Mouse (Mus musculus): ENCODE measurements around the gene Ccn1. TPM values are rescaled to one million over a fixed set of nuclear protein-coding genes. Genes with fewer than 3 reads are reported as not detected.

The Ccn1 gene
- total RNA-seq (2022), result 10 to 100 TPM; 23.0 to 53.4 (median 30.3) TPM

GRCm38 (mm10) chr3:145649852-145650202, at the start of gene Ccn1:
Ccn1 (minus strand) TSS chr3:145649981.
- DNase-seq (ENCODE audit: low spot score in 2 of 2), result peak; percentile 78 to 84

- no peak for DNase-seq (ENCODE audit: low spot score in 2 of 2)
Observed at GRCm38 (mm10) chr3:145693361-145693760, 43.6 kb upstream of the Ccn1 start.

GRCm38 (mm10) chr3:145692037-145692436, 42.3 kb upstream of the Ccn1 start:
- DNase-seq (ENCODE audit: low spot score in 2 of 2), result no peak

- DNase-seq (ENCODE audit: low spot score in 2 of 2), result no peak
Observed at GRCm38 (mm10) chr3:145691415-145691814, 41.6 kb upstream of the Ccn1 start.

GRCm38 (mm10) chr3:145689271-145689670, 39.5 kb upstream of the Ccn1 start:
- DNase-seq (ENCODE audit: low spot score in 2 of 2), result no peak

- no peak for DNase-seq (ENCODE audit: low spot score in 2 of 2)
Observed at GRCm38 (mm10) chr3:145687836-145688235, 38.1 kb upstream of the Ccn1 start.

GRCm38 (mm10) chr3:145684604-145685441, 35.0 kb upstream of the Ccn1 start:
- DNase-seq (ENCODE audit: low spot score in 2 of 2), result peak; percentile 45 to 53

- DNase-seq (ENCODE audit: low spot score in 2 of 2), result no peak
Observed at GRCm38 (mm10) chr3:145684201-145684600, 34.4 kb upstream of the Ccn1 start.

GRCm38 (mm10) chr3:145681348-145681935, 31.7 kb upstream of the Ccn1 start:
- peak in 1 of 2 experiments; percentile 17 for DNase-seq (ENCODE audit: low spot score in 2 of 2)

- DNase-seq (ENCODE audit: low spot score in 2 of 2), result no peak
Observed at GRCm38 (mm10) chr3:145680686-145681085, 30.9 kb upstream of the Ccn1 start.

- no peak for DNase-seq (ENCODE audit: low spot score in 2 of 2)
Observed at GRCm38 (mm10) chr3:145676212-145676611, 26.4 kb upstream of the Ccn1 start.

GRCm38 (mm10) chr3:145674815-145675214, 25.0 kb upstream of the Ccn1 start:
- DNase-seq (ENCODE audit: low spot score in 2 of 2), result peak in 1 of 2 experiments; percentile 11

GRCm38 (mm10) chr3:145666383-145666782, 16.6 kb upstream of the Ccn1 start:
- no peak for DNase-seq (ENCODE audit: low spot score in 2 of 2)

GRCm38 (mm10) chr3:145656993-145657713, 7.4 kb upstream of the Ccn1 start:
- no peak for DNase-seq (ENCODE audit: low spot score in 2 of 2)

- no peak for DNase-seq (ENCODE audit: low spot score in 2 of 2)
Observed at GRCm38 (mm10) chr3:145654944-145655343, 5.2 kb upstream of the Ccn1 start.

- DNase-seq (ENCODE audit: low spot score in 2 of 2), result no peak
Observed at GRCm38 (mm10) chr3:145654028-145654427, 4.2 kb upstream of the Ccn1 start.

- DNase-seq (ENCODE audit: low spot score in 2 of 2), result peak; percentile 59 to 64
Observed at GRCm38 (mm10) chr3:145653191-145653940, 3.6 kb upstream of the Ccn1 start.

- DNase-seq (ENCODE audit: low spot score in 2 of 2), result peak in 1 of 2 experiments; percentile 54
Observed at GRCm38 (mm10) chr3:145652322-145653131, 2.7 kb upstream of the Ccn1 start.

- no peak for DNase-seq (ENCODE audit: low spot score in 2 of 2)
Observed at GRCm38 (mm10) chr3:145651978-145652321, 2.2 kb upstream of the Ccn1 start.
